Mouse (Mus musculus): ENCODE results near the gene Rps6kl1. TPM values are rescaled to one million over a fixed set of nuclear protein-coding genes. Genes with fewer than 3 reads are reported as not detected.

Rps6kl1 gene
- polyA plus RNA-seq, 2 experiments: 0.39 to 0.43 TPM

DNA sequence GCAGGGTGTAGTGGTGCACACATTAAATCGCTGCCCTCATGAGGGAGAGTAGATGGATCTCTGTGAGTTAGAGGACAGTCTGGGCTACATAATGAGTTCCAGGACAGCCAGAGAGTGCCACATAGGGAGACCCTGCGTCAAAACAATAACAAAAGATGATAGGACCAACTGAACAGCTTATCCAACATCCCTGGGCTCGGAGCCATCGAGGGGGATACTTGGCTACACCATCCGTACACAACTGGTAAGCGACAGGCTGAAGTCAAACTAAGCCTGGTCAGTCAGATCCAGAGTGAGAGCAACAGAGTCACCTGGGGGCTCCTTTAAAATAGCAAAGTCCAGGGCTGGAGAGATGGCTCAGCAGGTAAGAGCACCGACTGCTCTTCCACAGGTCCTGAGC lies 55.2 kb downstream of the Rps6kl1 start:
- Histone ChIP-seq H3K4me3 (replicated peaks; ENCODE audit: low read length) (no peak overlapping the region), H3K36me3 (ENCODE audit: control insufficient read depth, insufficient read depth, low read length) (no peaks in the 10 kb centered on the region), H3K4me2 (replicated peaks; ENCODE audit: low read depth, low read length, severe bottlenecking) (no peak overlapping the region), H3K9ac (ENCODE audit: low read depth, low read length, severe bottlenecking) (no peak overlapping the region), H3K4me1 (ENCODE audit: control insufficient read depth, insufficient read depth, low read length) (peaks cover 9% of the 10 kb centered on the region), H3K27ac (replicated peaks; ENCODE audit: low read depth, low read length) (no peak overlapping the region), H3K27me3 (ENCODE audit: control insufficient read depth, insufficient read depth, low read length) (no peaks in the 10 kb centered on the region), H3K9me3 (ENCODE audit: control insufficient read depth, low read length) (no peaks in the 10 kb centered on the region)
- ATAC-seq (ENCODE audit: low FRiP score, low read depth) (no peak), DNase-seq (ENCODE audit: low spot score) (no peak)
- TF ChIP-seq POLR2A (IDR thresholded peaks at IDR 0.05; ENCODE audit: borderline replicate concordance, extremely low read depth, insufficient read depth, insufficient read length): no peak
- WGBS: 90% methylated on average over 7 of the region's 7 CpGs

DNA sequence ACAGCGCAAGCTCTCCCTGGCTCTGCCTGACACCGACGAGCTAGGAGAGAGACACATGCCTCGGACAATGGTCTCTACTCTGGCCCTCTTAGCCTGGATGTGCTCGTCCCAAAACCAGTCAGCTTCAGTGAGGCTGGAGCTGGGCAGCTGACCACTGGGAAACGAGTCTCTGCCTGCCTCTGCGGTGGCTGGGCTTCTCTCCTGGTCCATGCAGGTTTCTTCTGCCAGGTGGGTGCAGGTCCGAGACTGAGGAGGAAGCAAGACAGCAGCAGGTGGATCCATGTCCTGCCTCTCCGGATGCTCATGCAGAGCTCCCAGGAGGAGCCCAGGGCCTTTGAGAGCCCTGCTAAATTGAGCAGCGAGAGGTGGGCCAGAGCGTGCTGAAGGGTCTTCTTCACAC lies 55.9 kb downstream of the Rps6kl1 start:
- no peak for ATAC-seq (ENCODE audit: low FRiP score, low read depth)
- no peak overlapping the region for H3K4me3 ChIP-seq (replicated peaks; ENCODE audit: low read length)
- no peak overlapping the region; the same call in 1 of the 2 replicates for H3K27ac ChIP-seq (replicated peaks; ENCODE audit: low read depth, low read length)
- no peak overlapping the region for H3K9ac ChIP-seq (ENCODE audit: low read depth, low read length, severe bottlenecking)
- no peaks in the 10 kb centered on the region for H3K27me3 ChIP-seq (ENCODE audit: control insufficient read depth, insufficient read depth, low read length)
- no peak overlapping the region for H3K4me2 ChIP-seq (replicated peaks; ENCODE audit: low read depth, low read length, severe bottlenecking)
- H3K9me3 ChIP-seq (ENCODE audit: control insufficient read depth, low read length): no peaks in the 10 kb centered on the region
- no peak for DNase-seq (ENCODE audit: low spot score)
- 83% methylated on average over 11 of the region's 11 CpGs for WGBS
- H3K36me3 ChIP-seq (ENCODE audit: control insufficient read depth, insufficient read depth, low read length): no peaks in the 10 kb centered on the region
- H3K4me1 ChIP-seq (ENCODE audit: control insufficient read depth, insufficient read depth, low read length): peaks cover 9% of the 10 kb centered on the region
- no peak for TF ChIP-seq POLR2A (IDR thresholded peaks at IDR 0.05; ENCODE audit: borderline replicate concordance, extremely low read depth, insufficient read depth, insufficient read length)

DNA sequence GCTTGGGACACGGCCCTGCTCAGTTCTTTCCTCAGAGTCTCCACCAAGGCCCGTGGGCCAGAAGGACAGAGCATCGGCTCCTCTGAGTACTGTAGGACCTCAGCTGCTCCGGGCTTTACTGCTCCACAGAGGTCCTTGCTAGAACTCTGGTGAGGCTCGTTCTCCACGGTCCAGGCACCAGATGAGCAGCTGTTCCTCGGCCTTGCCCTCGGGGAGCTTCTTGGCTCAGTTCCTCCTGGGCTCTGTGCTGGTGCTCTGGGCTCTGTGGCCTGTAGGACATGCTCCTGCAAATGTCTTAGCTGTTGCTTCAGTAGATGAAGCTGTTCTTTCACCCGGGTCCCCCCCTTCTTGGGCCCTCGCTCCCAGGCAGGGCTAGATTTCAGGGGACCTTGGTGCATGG lies 56.4 kb downstream of the Rps6kl1 start:
- H3K9ac ChIP-seq (ENCODE audit: low read depth, low read length, severe bottlenecking): no peak overlapping the region
- H3K27me3 ChIP-seq (ENCODE audit: control insufficient read depth, insufficient read depth, low read length): no peaks in the 10 kb centered on the region
- H3K4me3 ChIP-seq (replicated peaks; ENCODE audit: low read length): no peak overlapping the region
- 0 out of 2 replicates have a peak, but pooled peaks have one; percentile 21 for ATAC-seq (ENCODE audit: low FRiP score, low read depth)
- 63% methylated on average over 10 of the region's 10 CpGs for WGBS
- H3K4me2 ChIP-seq (replicated peaks; ENCODE audit: low read depth, low read length, severe bottlenecking): no peak overlapping the region
- peaks cover 9% of the 10 kb centered on the region for H3K4me1 ChIP-seq (ENCODE audit: control insufficient read depth, insufficient read depth, low read length)
- H3K27ac ChIP-seq (replicated peaks; ENCODE audit: low read depth, low read length): no peak overlapping the region; the same call in 1 of the 2 replicates
- DNase-seq (ENCODE audit: low spot score): peak; percentile 41
- no peak for TF ChIP-seq POLR2A (IDR thresholded peaks at IDR 0.05; ENCODE audit: borderline replicate concordance, extremely low read depth, insufficient read depth, insufficient read length)
- H3K36me3 ChIP-seq (ENCODE audit: control insufficient read depth, insufficient read depth, low read length): peaks cover under 1% of the 10 kb centered on the region; the same call in 1 of the 2 replicates
- H3K9me3 ChIP-seq (ENCODE audit: control insufficient read depth, low read length): no peaks in the 10 kb centered on the region

DNA sequence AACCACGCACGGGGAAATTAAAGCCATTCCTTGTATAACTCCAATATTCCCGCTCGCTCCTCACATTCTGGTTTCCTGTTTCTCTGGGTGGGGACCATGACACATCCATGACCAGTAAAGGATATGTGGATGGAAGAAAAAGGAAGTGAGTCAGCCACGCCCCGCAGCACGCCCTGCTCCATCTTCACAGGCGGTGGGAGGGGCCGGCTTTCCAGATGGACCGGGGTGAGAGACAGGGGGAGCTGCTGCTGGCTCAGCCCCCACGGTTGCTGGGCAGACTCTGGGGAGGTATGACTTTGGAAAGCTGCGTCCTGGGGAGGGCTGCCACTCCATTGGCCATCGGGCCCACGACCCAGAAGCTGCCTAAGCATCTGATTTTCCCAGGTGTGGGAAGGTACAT lies 57.1 kb downstream of the Rps6kl1 start:
- no peaks in the 10 kb centered on the region for H3K9me3 ChIP-seq (ENCODE audit: control insufficient read depth, low read length)
- H3K4me3 ChIP-seq (replicated peaks; ENCODE audit: low read length): no peak overlapping the region
- ATAC-seq (ENCODE audit: low FRiP score, low read depth) (peak; percentile 62; the same call in 1 of the 2 replicates), DNase-seq (ENCODE audit: low spot score) (peak; percentile 62)
- peaks cover 9% of the 10 kb centered on the region for H3K4me1 ChIP-seq (ENCODE audit: control insufficient read depth, insufficient read depth, low read length)
- H3K27ac ChIP-seq (replicated peaks; ENCODE audit: low read depth, low read length): no peak overlapping the region
- 16% methylated on average over 14 of the region's 14 CpGs for WGBS
- H3K4me2 ChIP-seq (replicated peaks; ENCODE audit: low read depth, low read length, severe bottlenecking): no peak overlapping the region
- no peak overlapping the region for H3K9ac ChIP-seq (ENCODE audit: low read depth, low read length, severe bottlenecking)
- no peaks in the 10 kb centered on the region for H3K27me3 ChIP-seq (ENCODE audit: control insufficient read depth, insufficient read depth, low read length)
- peaks cover 7% of the 10 kb centered on the region for H3K36me3 ChIP-seq (ENCODE audit: control insufficient read depth, insufficient read depth, low read length)
- no peak for TF ChIP-seq POLR2A (IDR thresholded peaks at IDR 0.05; ENCODE audit: borderline replicate concordance, extremely low read depth, insufficient read depth, insufficient read length)

DNA sequence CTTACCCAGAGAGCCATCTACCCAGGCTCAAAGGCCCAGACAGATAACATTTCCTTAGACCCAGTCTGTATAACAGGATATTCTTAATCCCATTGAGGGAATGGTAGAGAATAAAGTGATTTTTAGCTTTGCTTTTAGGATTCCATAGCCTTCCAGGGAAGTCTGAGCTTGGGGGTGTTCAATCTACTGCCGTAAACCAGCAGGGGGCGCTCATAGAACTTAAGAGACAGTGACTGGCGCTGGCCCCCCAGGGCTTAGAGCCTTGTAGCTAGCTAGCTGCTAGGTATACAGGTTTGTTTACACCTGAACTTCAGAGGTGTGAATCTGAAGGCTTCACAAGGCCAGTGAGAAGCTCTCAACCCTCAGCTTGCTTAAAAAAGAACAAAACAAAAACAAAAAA lies 58.9 kb downstream of the Rps6kl1 start:
- no peaks in the 10 kb centered on the region for H3K27me3 ChIP-seq (ENCODE audit: control insufficient read depth, insufficient read depth, low read length)
- WGBS: 13% methylated on average over 3 of the region's 3 CpGs
- DNase-seq (ENCODE audit: low spot score) (peak; percentile 53), ATAC-seq (ENCODE audit: low FRiP score, low read depth) (no peak)
- peaks cover 9% of the 10 kb centered on the region for H3K4me1 ChIP-seq (ENCODE audit: control insufficient read depth, insufficient read depth, low read length)
- no peak for TF ChIP-seq POLR2A (IDR thresholded peaks at IDR 0.05; ENCODE audit: borderline replicate concordance, extremely low read depth, insufficient read depth, insufficient read length)
- no peak overlapping the region for H3K27ac ChIP-seq (replicated peaks; ENCODE audit: low read depth, low read length)
- H3K36me3 ChIP-seq (ENCODE audit: control insufficient read depth, insufficient read depth, low read length): peaks cover 23% of the 10 kb centered on the region
- H3K4me2 ChIP-seq (replicated peaks; ENCODE audit: low read depth, low read length, severe bottlenecking): no peak overlapping the region
- H3K4me3 ChIP-seq (replicated peaks; ENCODE audit: low read length): no peak overlapping the region
- no peak overlapping the region for H3K9ac ChIP-seq (ENCODE audit: low read depth, low read length, severe bottlenecking)
- no peaks in the 10 kb centered on the region for H3K9me3 ChIP-seq (ENCODE audit: control insufficient read depth, low read length)

DNA sequence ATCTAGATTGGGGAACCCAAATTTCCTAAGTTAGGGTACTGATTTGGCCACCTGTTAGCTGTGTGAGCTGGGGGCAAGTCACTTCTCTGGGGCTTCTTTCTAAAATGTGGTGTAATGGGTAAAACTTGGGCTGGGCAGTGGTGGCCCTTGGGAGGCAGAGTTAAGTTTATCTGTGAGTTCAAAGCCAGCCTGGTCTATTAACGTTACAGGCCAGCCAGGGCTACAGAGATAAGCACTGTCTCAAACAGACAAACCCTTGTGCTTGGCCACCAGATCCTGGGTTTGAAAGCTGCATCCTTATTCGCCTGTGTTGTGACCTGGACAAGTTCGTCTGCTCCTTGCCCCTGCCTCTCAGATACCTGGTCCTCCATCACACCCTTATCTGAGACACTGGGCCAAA lies 59.9 kb downstream of the Rps6kl1 start:
- H3K9me3 ChIP-seq (ENCODE audit: control insufficient read depth, low read length): no peaks in the 10 kb centered on the region
- DNase-seq (ENCODE audit: low spot score) (no peak), ATAC-seq (ENCODE audit: low FRiP score, low read depth) (no peak)
- H3K27ac ChIP-seq (replicated peaks; ENCODE audit: low read depth, low read length): no peak overlapping the region
- H3K4me1 ChIP-seq (ENCODE audit: control insufficient read depth, insufficient read depth, low read length): peaks cover 9% of the 10 kb centered on the region
- no peak overlapping the region for H3K9ac ChIP-seq (ENCODE audit: low read depth, low read length, severe bottlenecking)
- H3K36me3 ChIP-seq (ENCODE audit: control insufficient read depth, insufficient read depth, low read length): peaks cover 33% of the 10 kb centered on the region
- no peak for TF ChIP-seq POLR2A (IDR thresholded peaks at IDR 0.05; ENCODE audit: borderline replicate concordance, extremely low read depth, insufficient read depth, insufficient read length)
- H3K27me3 ChIP-seq (ENCODE audit: control insufficient read depth, insufficient read depth, low read length): no peaks in the 10 kb centered on the region
- H3K4me3 ChIP-seq (replicated peaks; ENCODE audit: low read length): no peak overlapping the region
- no peak overlapping the region for H3K4me2 ChIP-seq (replicated peaks; ENCODE audit: low read depth, low read length, severe bottlenecking)
- 92% methylated on average over 3 of the region's 3 CpGs for WGBS
